ENCODE assay signal across 8 mouse cellular contexts in the genomic region with DNA sequence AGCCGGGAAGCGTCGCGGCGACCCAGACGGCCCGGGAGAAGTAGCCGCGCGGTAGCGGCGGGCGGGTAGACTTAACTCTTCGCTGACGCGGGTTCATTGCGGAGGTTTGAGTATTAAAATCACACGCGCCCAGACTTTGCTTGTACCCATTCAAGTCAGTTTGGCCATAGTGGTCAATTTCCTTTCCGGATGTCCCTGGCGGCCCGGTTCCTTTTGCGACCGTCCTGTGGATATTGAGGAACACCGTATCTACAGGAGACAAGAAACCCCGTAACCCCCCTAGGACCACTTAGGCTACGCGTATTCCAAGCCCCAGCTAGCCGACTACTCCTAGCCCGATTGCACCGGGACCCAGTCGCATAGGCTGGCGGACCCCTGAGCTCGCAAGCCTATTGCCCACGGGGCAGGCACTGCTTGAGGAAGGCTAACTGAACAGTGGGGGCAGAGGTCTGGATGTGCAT. TPM values are rescaled to one million over a fixed set of nuclear protein-coding genes. Genes with fewer than 3 reads are reported as not detected.
DNase-seq lines count a peak whose midpoint lies in the region; ATAC-seq and TF ChIP-seq lines count a peak whose summit lies in the region.

No protein-coding gene starts in this region.

- peaks cover 62% of the 10 kb centered on the region for H3K4me1 ChIP-seq in kidney, embryonic 15.5 days
- H3K4me1 ChIP-seq in MEL (ENCODE audit: control insufficient read depth in 1 of 2, insufficient read depth in 2 of 2, low read length in 2 of 2) = peaks cover 0 to 5% of the 10 kb centered on the region in 2 experiments; a peak in 1 of 4 replicates
- peaks cover 31% of the 10 kb centered on the region for H3K4me1 ChIP-seq in embryonic facial prominence, embryonic 14.5 days (ENCODE audit: control insufficient read depth, insufficient read depth, low read length)
- H3K4me1 ChIP-seq in hindbrain, embryonic 16.5 days (ENCODE audit: control insufficient read depth, insufficient read depth, low read depth, low read length) = peaks cover 42% of the 10 kb centered on the region
- peaks cover 21% of the 10 kb centered on the region; the same call in 1 of the 2 replicates for H3K4me1 ChIP-seq in lung, postnatal 0 days (ENCODE audit: insufficient read depth, low read depth, low read length)
- H3K4me1 ChIP-seq in stomach, embryonic 16.5 days (ENCODE audit: control insufficient read depth, insufficient read depth, low read length) = peaks cover 31% of the 10 kb centered on the region

- H3K27ac ChIP-seq in kidney, embryonic 15.5 days = peak overlapping the region; percentile 92
- H3K27ac ChIP-seq in MEL (ENCODE audit: control insufficient read depth, low read depth, low read length) = no peak overlapping the region; the same call in 1 of the 2 replicates
- H3K27ac ChIP-seq in embryonic facial prominence, embryonic 14.5 days (replicated peaks; ENCODE audit: low read depth, low read length) = peak overlapping the region; percentile 92
- H3K27ac ChIP-seq in hindbrain, embryonic 16.5 days (ENCODE audit: low read depth, low read length) = peak overlapping the region; percentile 54; the same call in 1 of the 2 replicates
- peak overlapping the region; percentile 96 for H3K27ac ChIP-seq in lung, postnatal 0 days (ENCODE audit: low read length)
- H3K27ac ChIP-seq in stomach, embryonic 16.5 days (ENCODE audit: low read length) = peak overlapping the region; percentile 93

- ATAC-seq in kidney, embryonic 15.5 days (replicated peaks; ENCODE audit: low FRiP score) = no peak
- ATAC-seq in embryonic facial prominence, embryonic 14.5 days (ENCODE audit: low read depth) = 0 out of 2 replicates have a peak, but pooled peaks have one; percentile 0
- ATAC-seq in hindbrain, embryonic 16.5 days = no peak
- ATAC-seq in lung, postnatal 0 days = no peak
- ATAC-seq in stomach, embryonic 16.5 days (ENCODE audit: insufficient read depth, low FRiP score) = no peak

- WGBS in kidney, embryonic 15.5 days = under 1% methylated on average over 35 of the region's 35 CpGs
- WGBS in embryonic facial prominence, embryonic 14.5 days = 0% methylated on average over 18 of the region's 35 CpGs
- under 1% methylated on average over 35 of the region's 35 CpGs for WGBS in hindbrain, embryonic 16.5 days
- WGBS in lung, postnatal 0 days = 1% methylated on average over 35 of the region's 35 CpGs
- WGBS in stomach, embryonic 16.5 days = under 1% methylated on average over 35 of the region's 35 CpGs

- H3K27me3 ChIP-seq in kidney, embryonic 15.5 days = peaks cover 34% of the 10 kb centered on the region
- H3K27me3 ChIP-seq in MEL (ENCODE audit: control insufficient read depth in 1 of 2, insufficient read depth in 2 of 2, low read length in 2 of 2) = no peaks in the 10 kb centered on the region
- peaks cover 29% of the 10 kb centered on the region for H3K27me3 ChIP-seq in embryonic facial prominence, embryonic 14.5 days (replicated peaks; ENCODE audit: control insufficient read depth, insufficient read depth, low read length)
- peaks cover 7% of the 10 kb centered on the region for H3K27me3 ChIP-seq in hindbrain, embryonic 16.5 days (replicated peaks; ENCODE audit: control insufficient read depth, insufficient read depth, low read length)
- no peaks in the 10 kb centered on the region for H3K27me3 ChIP-seq in lung, postnatal 0 days (replicated peaks; ENCODE audit: insufficient read depth, low read length)
- H3K27me3 ChIP-seq in stomach, embryonic 16.5 days (ENCODE audit: control insufficient read depth, insufficient read depth, low read length) = peaks cover 12% of the 10 kb centered on the region

- peak overlapping the region; percentile 77 for H3K4me3 ChIP-seq in kidney, embryonic 15.5 days (replicated peaks)
- H3K4me3 ChIP-seq in MEL (ENCODE audit: control insufficient read depth in 1 of 2, insufficient read depth in 1 of 2, low read depth in 2 of 2, low read length in 2 of 2) = peak overlapping the region; percentile 95 to 99
- peak overlapping the region; percentile 80 for H3K4me3 ChIP-seq in embryonic facial prominence, embryonic 14.5 days (ENCODE audit: low read depth, low read length)
- H3K4me3 ChIP-seq in hindbrain, embryonic 16.5 days (ENCODE audit: low read length) = peak overlapping the region; percentile 71
- peak overlapping the region; percentile 79 for H3K4me3 ChIP-seq in lung, postnatal 0 days (ENCODE audit: low read depth, low read length)
- peak overlapping the region; percentile 73 for H3K4me3 ChIP-seq in stomach, embryonic 16.5 days (replicated peaks; ENCODE audit: low read length)

- H3K79me2 ChIP-seq in MEL (ENCODE audit: control insufficient read depth, insufficient read depth, low read length, poor library complexity) = no peaks in the 10 kb centered on the region

- peak overlapping the region; percentile 71 for H3K9ac ChIP-seq in kidney, embryonic 15.5 days
- peak overlapping the region; percentile 77 for H3K9ac ChIP-seq in MEL (ENCODE audit: control insufficient read depth, low read depth, low read length, poor library complexity, severe bottlenecking)
- H3K9ac ChIP-seq in embryonic facial prominence, embryonic 14.5 days (ENCODE audit: low read depth, low read length) = peak overlapping the region; percentile 79
- H3K9ac ChIP-seq in hindbrain, embryonic 16.5 days (ENCODE audit: low read depth, low read length) = peak overlapping the region; percentile 74
- peak overlapping the region; percentile 81 for H3K9ac ChIP-seq in lung, postnatal 0 days (replicated peaks; ENCODE audit: low read depth)
- peak overlapping the region; percentile 81 for H3K9ac ChIP-seq in stomach, embryonic 16.5 days (ENCODE audit: low read length)

- no peak for TF ChIP-seq EP300 in MEL (IDR thresholded peaks at IDR 0.05; ENCODE audit: low read depth in 1 of 2, low read length in 2 of 2)
- TF ChIP-seq EP300 in lung, postnatal 0 days (IDR thresholded peaks at IDR 0.05) = no peak

- TF ChIP-seq RAD21 in MEL (IDR thresholded peaks at IDR 0.05; ENCODE audit: low read depth, low read length) = no peak

- no peak for TF ChIP-seq POLR2A in MEL (IDR thresholded peaks at IDR 0.05; ENCODE audit: control insufficient read depth in 1 of 2, insufficient read depth in 1 of 2, low read depth in 1 of 2, low read length in 2 of 2, poor library complexity in 1 of 2)

- peak overlapping the region; percentile 97 for H3K4me2 ChIP-seq in kidney, embryonic 15.5 days
- peak overlapping the region; percentile 98 for H3K4me2 ChIP-seq in embryonic facial prominence, embryonic 14.5 days (ENCODE audit: low read depth, low read length)
- H3K4me2 ChIP-seq in hindbrain, embryonic 16.5 days (ENCODE audit: low read length) = peak overlapping the region; percentile 100
- H3K4me2 ChIP-seq in lung, postnatal 0 days (replicated peaks; ENCODE audit: low read depth, low read length) = peak overlapping the region; percentile 94
- peak overlapping the region; percentile 98 for H3K4me2 ChIP-seq in stomach, embryonic 16.5 days (ENCODE audit: low read depth, low read length)

- no peak for TF ChIP-seq CTCF in MEL (IDR thresholded peaks at IDR 0.05 in 2 of 3, conservative IDR thresholded peaks at IDR 0.05 in 1 of 3; ENCODE audit: control insufficient read depth in 1 of 3, insufficient read depth in 1 of 3, low read depth in 2 of 3, low read length in 3 of 3, poor library complexity in 1 of 3, severe bottlenecking in 1 of 3)
- no peak for TF ChIP-seq CTCF in lung, postnatal 0 days (IDR thresholded peaks at IDR 0.05)

- DNase-seq in kidney, adult 18-20 months = no peak
- no peak for DNase-seq in MEL (ENCODE audit: low read depth, low spot score)
- DNase-seq in embryonic facial prominence, embryonic 14.5 days (ENCODE audit: low spot score) = no peak
- no peak for DNase-seq in lung, postnatal 0 days (ENCODE audit: low spot score)
- no peak for DNase-seq in yolk sac, embryonic 10.5 days (ENCODE audit: low spot score)

- no peaks in the 10 kb centered on the region for H3K9me3 ChIP-seq in kidney, embryonic 15.5 days (replicated peaks)
- no peaks in the 10 kb centered on the region for H3K9me3 ChIP-seq in MEL (replicated peaks; ENCODE audit: insufficient read depth, low read length)
- no peaks in the 10 kb centered on the region for H3K9me3 ChIP-seq in embryonic facial prominence, embryonic 14.5 days (ENCODE audit: control insufficient read depth, low read length)
- H3K9me3 ChIP-seq in hindbrain, embryonic 16.5 days (ENCODE audit: control insufficient read depth, low read length) = no peaks in the 10 kb centered on the region
- H3K9me3 ChIP-seq in lung, postnatal 0 days (ENCODE audit: low read length) = no peaks in the 10 kb centered on the region
- H3K9me3 ChIP-seq in stomach, embryonic 16.5 days (replicated peaks; ENCODE audit: control insufficient read depth, low read length) = no peaks in the 10 kb centered on the region

- peaks cover 31% of the 10 kb centered on the region for H3K36me3 ChIP-seq in kidney, embryonic 15.5 days
- H3K36me3 ChIP-seq in MEL (ENCODE audit: control insufficient read depth in 1 of 2, insufficient read depth in 2 of 2, low read length in 2 of 2) = no peaks in the 10 kb centered on the region; a peak in 1 of 4 replicates
- peaks cover 14% of the 10 kb centered on the region for H3K36me3 ChIP-seq in embryonic facial prominence, embryonic 14.5 days (ENCODE audit: control insufficient read depth, insufficient read depth, low read length)
- no peaks in the 10 kb centered on the region for H3K36me3 ChIP-seq in hindbrain, embryonic 16.5 days (ENCODE audit: control insufficient read depth, insufficient read depth, low read length)
- H3K36me3 ChIP-seq in lung, postnatal 0 days (ENCODE audit: insufficient read depth, low read length) = peaks cover 12% of the 10 kb centered on the region; the same call in 1 of the 2 replicates
- H3K36me3 ChIP-seq in stomach, embryonic 16.5 days (ENCODE audit: control insufficient read depth, insufficient read depth, low read length) = 0 out of 2 replicates have a peak, but pooled peaks cover 5% of the 10 kb centered on the region

TF ChIP-seq in MEL, 35 proteins besides CTCF, POLR2A, EP300 and RAD21 (continues in another document):
- TF ChIP-seq MYB (IDR thresholded peaks at IDR 0.05; ENCODE audit: low read depth, low read length) (no peak), E2F4 (IDR thresholded peaks at IDR 0.05; ENCODE audit: borderline replicate concordance, low read depth, low read length) (no peak), HCFC1 (IDR thresholded peaks at IDR 0.05; ENCODE audit: low read depth, low read length) (no peak), TBP (IDR thresholded peaks at IDR 0.05; ENCODE audit: low read depth, low read length) (no peak), CHD1 (IDR thresholded peaks at IDR 0.05; ENCODE audit: low read depth, low read length) (no peak)

RNA-seq across cellular contexts. Expression of gene Bcl2l11, which starts 0.8 kb away (rescaled TPM):
- 28.7 and 29.8 TPM in 2 replicates for polyA plus RNA-seq in kidney, embryonic 15.5 days (2015; fragmentation: Nextera tagmentation; extraction: Ambion mirVana)
- total RNA-seq in MEL (2012; rRNA removed) = 1.6 and 2.3 TPM in 2 replicates
- 1 to 10 TPM in 1 of 2 experiments, not detected in 1; 6.3 TPM for polyA plus RNA-seq in MEL (2012; ENCODE audit: insufficient read depth in 1 of 2, insufficient read length in 2 of 2, low read depth in 1 of 2, low replicate concordance in 2 of 2, missing spikeins in 1 of 2)
- polyA plus RNA-seq in embryonic facial prominence, embryonic 14.5 days (2014; fragmentation: Nextera tagmentation; extraction: Ambion mirVana) = 13.3 and 15.0 TPM in 2 replicates
- polyA plus RNA-seq in hindbrain, embryonic 16.5 days (2015; fragmentation: Nextera tagmentation; extraction: Ambion mirVana) = 8.6 and 12.2 TPM in 2 replicates
- 18.5 and 18.6 TPM in 2 replicates for polyA plus RNA-seq in lung, postnatal 0 days (2015; fragmentation: Nextera tagmentation; extraction: Ambion mirVana)
- polyA plus RNA-seq in stomach, embryonic 16.5 days (2015; fragmentation: Nextera tagmentation; extraction: Ambion mirVana) = 14.1 and 14.3 TPM in 2 replicates
